Mouse (Mus musculus) liver, adult 2 months (tissue): ENCODE results near the gene Usf1.

ENCODE experiments used
- CTCF ChIP-seq: fragments of 200-500 bp; IDR thresholded peaks from 2 replicates; pipeline ENCODE4 v1.5.1; 2011; ENCODE audit warnings: low read depth, low read length, control low read depth
- POLR2A ChIP-seq: fragments of 200-500 bp; IDR thresholded peaks from 2 replicates; pipeline ENCODE4 v1.6.1; 2011; ENCODE audit warnings: low read length, control low read depth; ENCODE audit not compliant: insufficient read depth; ENCODE audit errors: extremely low read depth

- TF ChIP-seq CTCF (no peak), POLR2A (no peak)
Observed at GRCm38 (mm10) chr1:171419291-171419882, 8.3 kb downstream of the Usf1 start.
